Mouse (Mus musculus) midbrain, postnatal 0 days (tissue): Measurements from ENCODE around the gene Lgr4. TPM values are rescaled to one million over a fixed set of nuclear protein-coding genes. Genes with fewer than 3 reads are reported as not detected.

Experiments
- ATAC-seq: fragments of 200-750 bp; cut with Nextera tagmentation; 2 replicates; pipeline ENCODE4 v1.8.0; 2017; ENCODE audit warnings: moderate number of reproducible peaks, mild to moderate bottlenecking, moderate TSS enrichment, moderate library complexity; ENCODE audit not compliant: low FRiP score
- DNase-seq: peaks from one replicate; pipeline ENCODE4 v3.0.0-alpha.2; 2015; ENCODE audit warnings: low spot score
- H3K27ac ChIP-seq: fragments of 300-500 bp; sonication (generic); 2 replicates; pipeline ENCODE4 v1.5.1; 2014; ENCODE audit warnings: low read depth, mild to moderate bottlenecking, low read length, mixed read lengths
- H3K27me3 ChIP-seq: fragments of 300-500 bp; sonication (generic); 2 replicates; pipeline ENCODE4 v1.6.1; 2014; ENCODE audit warnings: low read length, control low read depth, mixed read lengths; ENCODE audit not compliant: insufficient read depth
- H3K36me3 ChIP-seq: fragments of 300-500 bp; sonication (generic); 2 replicates; pipeline ENCODE4 v1.6.1; 2014; ENCODE audit warnings: low read length, control low read depth, mixed read lengths; ENCODE audit not compliant: insufficient read depth
- H3K4me1 ChIP-seq: fragments of 300-500 bp; sonication (generic); 2 replicates; pipeline ENCODE4 v1.6.1; 2014; ENCODE audit warnings: mild to moderate bottlenecking, control low read depth, antibody characterized with exemption, low read length, mixed read lengths; ENCODE audit not compliant: insufficient read depth
- H3K4me2 ChIP-seq: fragments of 300-500 bp; sonication (generic); 2 replicates; pipeline ENCODE4 v1.6.1; 2014; ENCODE audit warnings: low read depth, mild to moderate bottlenecking, low read length, mixed read lengths; ENCODE audit not compliant: poor library complexity, severe bottlenecking
- H3K4me3 ChIP-seq: fragments of 300-500 bp; sonication (generic); 2 replicates; pipeline ENCODE4 v1.5.1; 2014; ENCODE audit warnings: low read depth, mild to moderate bottlenecking, low read length, moderate library complexity
- H3K9ac ChIP-seq: fragments of 300-500 bp; sonication (generic); replicated peaks from 2 replicates; pipeline ENCODE4 v1.6.1; 2014; ENCODE audit warnings: mild to moderate bottlenecking, low read length, moderate library complexity, mixed read lengths; ENCODE audit not compliant: poor library complexity, severe bottlenecking
- H3K9me3 ChIP-seq: fragments of 300-500 bp; sonication (generic); 2 replicates; pipeline ENCODE4 v1.6.1; 2016; ENCODE audit warnings: low read length, control low read depth
- CTCF ChIP-seq: IDR thresholded peaks from 2 replicates; pipeline ENCODE4 v1.5.1; 2016; ENCODE audit warnings: antibody characterized with exemption, mild to moderate bottlenecking
- WGBS: fragments of 180-500 bp; shearing (Covaris S2); extraction: QIAGEN DNeasy Blood & Tissue Kit; methylation state at CpG from one replicate; pipeline ENCODE4 v1.1.7; 2014; 5-methylcytosine and 5-hydroxymethylcytosine counted together
- polyA plus RNA-seq: library from polyadenylated mRNA; unstranded; fragments of >200 nt; fragmentation: Nextera tagmentation; extraction: Ambion mirVana; gene quantifications from 2 replicates; pipeline ENCODE4 v1.2.1, GENCODE M21; 2015
- total RNA-seq: library from RNA; depleted of rRNA; stranded (reverse); fragments of >200 nt; gene quantifications from 2 replicates; pipeline ENCODE4 v1.2.3, GENCODE M21; 2014

Lgr4 gene
- total and polyA plus RNA-seq, 2 experiments from 2014 or later, result 9.9 to 33.4 TPM

- no peak overlapping the region for H3K4me3 ChIP-seq
- H3K9me3 ChIP-seq, result no peaks in the 10 kb centered on the region
- no peaks in the 10 kb centered on the region for H3K4me1 ChIP-seq
- WGBS, result 67% methylated on average over 3 of the region's 3 CpGs
- H3K27me3 ChIP-seq, result no peaks in the 10 kb centered on the region
- no peak for DNase-seq
- no peak overlapping the region for H3K27ac ChIP-seq
- TF ChIP-seq CTCF, result no peak
- no peak overlapping the region for H3K9ac ChIP-seq
- ATAC-seq, result no peak
- no peak overlapping the region for H3K4me2 ChIP-seq
- H3K36me3 ChIP-seq, result no peaks in the 10 kb centered on the region
Measured at GRCm38 (mm10) chr2:109929256-109929655, 11.8 kb downstream of the Lgr4 start.

DNA sequence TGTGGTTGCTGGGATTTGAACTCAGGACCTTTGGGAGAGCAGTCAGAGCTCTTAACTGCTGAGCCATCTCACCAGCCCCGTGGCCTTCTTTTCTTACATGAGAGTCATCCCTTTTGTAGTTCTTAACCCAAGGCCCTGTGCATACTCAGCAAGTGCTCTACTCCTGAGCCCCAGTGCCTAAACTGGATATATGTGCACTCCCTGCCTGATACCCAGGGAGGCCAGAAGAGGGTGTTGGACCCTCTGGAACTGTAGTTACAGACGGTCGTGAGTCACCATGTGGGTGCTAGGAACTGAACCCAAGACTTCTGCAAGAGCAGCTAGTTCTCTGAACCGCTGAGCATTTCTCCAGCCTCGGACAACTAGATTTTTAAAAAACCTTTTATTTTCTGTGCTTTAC lies 12.9 kb downstream of the Lgr4 start:
- no peak overlapping the region for H3K4me3 ChIP-seq
- H3K9me3 ChIP-seq, result no peaks in the 10 kb centered on the region
- no peaks in the 10 kb centered on the region for H3K36me3 ChIP-seq
- DNase-seq (no peak), ATAC-seq (no peak)
- H3K9ac ChIP-seq, result no peak overlapping the region
- no peak overlapping the region for H3K27ac ChIP-seq
- 96% methylated on average over 5 of the region's 5 CpGs for WGBS
- H3K27me3 ChIP-seq, result no peaks in the 10 kb centered on the region
- TF ChIP-seq CTCF, result no peak
- H3K4me1 ChIP-seq, result no peaks in the 10 kb centered on the region
- no peak overlapping the region for H3K4me2 ChIP-seq

DNA sequence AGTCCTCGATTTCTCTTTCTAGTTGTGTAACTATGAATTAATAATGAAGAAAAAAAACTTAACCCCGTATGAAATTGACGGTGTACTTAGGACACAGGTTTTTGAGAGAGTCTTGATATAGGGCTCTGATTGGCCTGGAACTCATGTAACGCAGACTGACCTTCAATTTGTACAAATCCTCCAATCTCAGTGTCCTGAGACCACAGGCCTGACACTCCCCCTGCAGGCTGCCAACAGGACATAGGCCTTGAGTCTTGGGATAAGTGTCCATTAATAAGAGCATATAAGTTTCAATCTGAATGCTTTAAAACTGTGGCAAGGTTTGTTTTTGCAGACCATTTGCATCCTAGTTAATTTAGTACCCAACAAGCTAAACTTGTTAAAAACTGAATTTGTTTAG lies 13.3 kb downstream of the Lgr4 start:
- DNase-seq, result no peak
- Histone ChIP-seq H3K9ac (no peak overlapping the region), H3K4me2 (no peak overlapping the region), H3K27me3 (no peaks in the 10 kb centered on the region), H3K9me3 (no peaks in the 10 kb centered on the region), H3K4me1 (no peaks in the 10 kb centered on the region), H3K36me3 (no peaks in the 10 kb centered on the region), H3K4me3 (no peak overlapping the region), H3K27ac (no peak overlapping the region)
- 88% methylated on average over 4 of the region's 4 CpGs for WGBS
- peak; percentile 13; the same call in 1 of the 2 replicates for TF ChIP-seq CTCF
- ATAC-seq, result no peak

DNA sequence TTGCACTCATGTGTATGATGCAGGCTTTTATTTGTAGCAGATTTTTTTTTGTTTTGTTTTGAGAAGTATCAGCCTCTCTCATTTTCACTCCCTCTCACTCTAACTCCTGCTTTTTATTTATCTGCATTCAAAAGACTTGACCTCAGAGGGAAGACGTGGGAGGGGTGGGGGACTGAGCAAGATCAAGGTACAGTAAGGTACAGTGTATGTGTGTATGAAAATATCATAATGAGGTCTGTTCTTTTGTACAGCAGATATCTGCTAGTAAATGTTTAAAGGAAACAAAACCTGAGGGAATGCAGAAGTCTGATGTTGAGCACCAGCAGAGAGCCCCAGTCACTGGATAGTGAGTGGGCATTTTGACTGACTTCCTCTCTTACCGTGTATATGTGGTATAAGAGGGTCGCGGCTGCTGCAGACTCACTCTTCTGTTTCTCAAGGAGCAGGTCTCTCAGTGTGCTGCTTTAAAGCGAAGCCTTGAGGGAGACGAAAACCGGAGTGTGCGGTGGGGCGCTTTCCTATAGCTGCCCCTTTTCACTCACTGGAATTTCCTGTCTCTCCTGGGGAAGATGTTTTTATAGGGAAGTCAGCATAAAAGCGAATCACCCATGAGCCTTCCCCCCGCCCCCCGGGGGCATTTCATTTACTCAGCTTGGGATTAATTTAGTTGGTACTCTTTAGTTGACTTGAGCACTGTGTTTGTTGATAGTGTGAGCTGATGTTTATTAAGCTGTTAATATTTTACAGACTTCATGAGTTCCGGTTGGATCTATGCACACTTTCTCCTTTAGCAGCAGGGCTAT lies 14.7 kb downstream of the Lgr4 start:
- Histone ChIP-seq H3K9me3 (no peaks in the 10 kb centered on the region), H3K4me3 (no peak overlapping the region), H3K4me1 (no peaks in the 10 kb centered on the region), H3K36me3 (no peaks in the 10 kb centered on the region), H3K9ac (no peak overlapping the region), H3K27me3 (no peaks in the 10 kb centered on the region), H3K4me2 (no peak overlapping the region), H3K27ac (no peak overlapping the region)
- TF ChIP-seq CTCF, result no peak
- 60% methylated on average over 13 of the region's 13 CpGs for WGBS
- DNase-seq, result no peak
- no peak for ATAC-seq

DNA sequence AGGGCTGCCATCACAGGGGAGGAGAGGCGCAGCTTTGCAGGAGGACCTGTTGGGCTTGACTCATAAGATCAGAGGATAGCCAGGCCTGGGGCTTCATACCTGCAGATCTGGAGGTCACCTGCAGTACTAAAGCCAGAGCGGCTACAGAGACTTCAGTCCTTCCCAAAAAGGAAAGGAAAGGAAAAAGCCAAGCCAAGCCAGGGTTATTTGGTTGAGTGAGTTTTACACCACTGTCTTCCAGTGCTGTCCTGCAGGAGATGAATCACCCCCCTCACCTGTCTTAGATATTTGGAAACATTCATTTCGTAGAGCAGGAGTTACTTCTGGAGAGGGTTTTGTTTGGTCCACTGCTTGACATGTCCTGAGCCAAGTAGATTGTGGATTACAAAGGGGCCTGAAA lies 15.7 kb downstream of the Lgr4 start:
- no peaks in the 10 kb centered on the region for H3K36me3 ChIP-seq
- H3K27me3 ChIP-seq, result no peaks in the 10 kb centered on the region
- no peak overlapping the region for H3K4me2 ChIP-seq
- H3K4me3 ChIP-seq, result no peak overlapping the region
- no peaks in the 10 kb centered on the region for H3K9me3 ChIP-seq
- ATAC-seq, result no peak
- no peak overlapping the region for H3K9ac ChIP-seq
- no peaks in the 10 kb centered on the region for H3K4me1 ChIP-seq
- no peak for DNase-seq
- WGBS, result 94% methylated on average over 3 of the region's 3 CpGs
- TF ChIP-seq CTCF, result no peak
- no peak overlapping the region for H3K27ac ChIP-seq

DNA sequence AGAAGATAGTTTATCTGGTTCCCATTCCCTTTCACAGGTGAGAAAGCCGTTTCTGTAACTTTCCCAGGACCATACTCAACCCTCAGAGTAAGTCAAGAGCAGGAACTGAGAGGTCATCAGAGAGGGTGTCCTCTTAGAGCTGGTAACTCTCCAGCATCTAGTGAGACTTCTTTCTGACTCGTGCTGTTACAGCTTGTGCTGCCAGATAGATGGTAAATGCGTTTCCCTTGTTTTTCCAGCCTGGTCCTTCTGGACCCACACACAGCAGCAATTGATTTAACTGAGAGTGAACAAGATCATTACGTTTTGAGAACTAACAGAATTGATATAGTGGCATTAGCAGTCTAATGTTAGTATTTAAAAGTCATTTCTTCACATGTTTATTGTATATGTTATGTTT lies 16.6 kb downstream of the Lgr4 start:
- H3K9ac ChIP-seq, result no peak overlapping the region
- H3K36me3 ChIP-seq, result no peaks in the 10 kb centered on the region
- no peaks in the 10 kb centered on the region for H3K9me3 ChIP-seq
- no peaks in the 10 kb centered on the region for H3K4me1 ChIP-seq
- H3K27me3 ChIP-seq, result no peaks in the 10 kb centered on the region
- no peak for ATAC-seq
- no peak for DNase-seq
- no peak overlapping the region for H3K27ac ChIP-seq
- 83% methylated on average over 4 of the region's 4 CpGs for WGBS
- H3K4me2 ChIP-seq, result no peak overlapping the region
- TF ChIP-seq CTCF, result no peak
- H3K4me3 ChIP-seq, result no peak overlapping the region
